ENCODE assay signal across 9 mouse cellular contexts in genomic region chr5:66149571-66149970, GRCm38 (mm10). TPM values are rescaled to one million over a fixed set of nuclear protein-coding genes. Genes with fewer than 3 reads are reported as not detected.
DNase-seq lines count a peak whose midpoint lies in the region; ATAC-seq and TF ChIP-seq lines count a peak whose summit lies in the region.
"Had no signal": no experiment of that assay in that cellular context is flagged by ENCODE, and none has a peak within 500 bp of the region (broad histone marks: within the 10 kb centered on the region; RNA-seq: fewer than 3 reads in every experiment).

No protein-coding gene starts in this region.

- no peaks in the 10 kb centered on the region for H3K4me1 ChIP-seq in heart, postnatal 0 days (ENCODE audit: control insufficient read depth, insufficient read depth)
- no peaks in the 10 kb centered on the region for H3K4me1 ChIP-seq in ES-Bruce4 (ENCODE audit: control insufficient read depth, insufficient read depth, low read length)
- H3K4me1 ChIP-seq in hindbrain, embryonic 10.5 days (replicated peaks), result peaks cover 27% of the 10 kb centered on the region
- H3K4me1 ChIP-seq in liver, embryonic 12.5 days, result 0 out of 2 replicates have a peak, but pooled peaks cover 2% of the 10 kb centered on the region

- ATAC-seq in heart, postnatal 0 days (ENCODE audit: insufficient read depth, low read depth), result no peak
- ATAC-seq in liver, embryonic 12.5 days, result no peak

- no peak for TF ChIP-seq POLR2A in ES-Bruce4 (IDR thresholded peaks at IDR 0.05; ENCODE audit: insufficient read depth, low read length)

- 0 out of 2 replicates have a peak, but pooled peaks cover 17% of the 10 kb centered on the region for H3K27me3 ChIP-seq in heart, postnatal 0 days (ENCODE audit: control insufficient read depth, insufficient read depth, low read length)
- H3K27me3 ChIP-seq in ES-Bruce4 (ENCODE audit: control insufficient read depth, insufficient read depth, low read length, poor library complexity, severe bottlenecking), result no peaks in the 10 kb centered on the region
- H3K27me3 ChIP-seq in hindbrain, embryonic 10.5 days (ENCODE audit: insufficient read depth, poor library complexity, severe bottlenecking), result peaks cover 62% of the 10 kb centered on the region
- peaks cover 70% of the 10 kb centered on the region for H3K27me3 ChIP-seq in liver, embryonic 12.5 days (replicated peaks)

- H3K4me2 ChIP-seq in heart, postnatal 0 days (ENCODE audit: low read depth, low read length), result peak overlapping the region; percentile 75; the same call in 1 of the 2 replicates
- H3K4me2 ChIP-seq in liver, embryonic 12.5 days, result peak overlapping the region; percentile 61

- TF ChIP-seq EP300 in heart, postnatal 0 days (IDR thresholded peaks at IDR 0.05; ENCODE audit: low read depth), result no peak
- no peak for TF ChIP-seq EP300 in ES-Bruce4 (IDR thresholded peaks at IDR 0.05; ENCODE audit: insufficient read depth, low read depth, low read length)

- TF ChIP-seq CTCF in heart, postnatal 0 days (IDR thresholded peaks at IDR 0.05; ENCODE audit: low read depth), result no peak
- no peak for TF ChIP-seq CTCF in ES-Bruce4 (IDR thresholded peaks at IDR 0.05; ENCODE audit: low read depth, low read length)

- no peak overlapping the region for H3K9ac ChIP-seq in heart, postnatal 0 days (replicated peaks; ENCODE audit: low read depth, low read length)
- H3K9ac ChIP-seq in ES-Bruce4 (ENCODE audit: low read depth, poor library complexity, severe bottlenecking), result peak overlapping the region; percentile 96; the same call in 1 of the 2 replicates
- no peak overlapping the region for H3K9ac ChIP-seq in liver, embryonic 12.5 days

- no peak overlapping the region for H3K4me3 ChIP-seq in heart, postnatal 0 days (ENCODE audit: low read depth, low read length)
- 0 out of 2 replicates have a peak overlapping the region, but pooled peaks have one; percentile 6 for H3K4me3 ChIP-seq in ES-Bruce4 (ENCODE audit: low read depth, low read length)
- peak overlapping the region; percentile 55 for H3K4me3 ChIP-seq in hindbrain, embryonic 10.5 days
- 0 out of 2 replicates have a peak overlapping the region, but pooled peaks have one; percentile 48 for H3K4me3 ChIP-seq in liver, embryonic 12.5 days

- H3K27ac ChIP-seq in heart, postnatal 0 days (ENCODE audit: low read depth), result no peak overlapping the region
- no peak overlapping the region for H3K27ac ChIP-seq in ES-Bruce4 (ENCODE audit: insufficient read depth, low read length)
- no peak overlapping the region for H3K27ac ChIP-seq in hindbrain, embryonic 10.5 days
- no peak overlapping the region for H3K27ac ChIP-seq in liver, embryonic 12.5 days

- 37% methylated on average over 3 of the region's 3 CpGs for WGBS in heart, postnatal 0 days
- 37% methylated on average over 3 of the region's 3 CpGs for WGBS in hindbrain, embryonic 10.5 days
- WGBS in liver, embryonic 12.5 days (ENCODE audit: insufficient replicate concordance), result 20% methylated on average over 3 of the region's 3 CpGs

- DNase-seq in heart, postnatal 0 days (ENCODE audit: low spot score), result no peak
- DNase-seq in heart, postnatal 4 days, result no peak
- DNase-seq in hindbrain, embryonic 10.5 days (ENCODE audit: low spot score), result no peak
- DNase-seq in thymus, postnatal 36 days, result no peak
- no peak for DNase-seq in layer of hippocampus, postnatal 14 days (ENCODE audit: low spot score in 2 of 2)
- no peak for DNase-seq in B cell, adult 2 months
- DNase-seq: kidney, adult 8-10 months had no signal

- H3K9me3 ChIP-seq in heart, postnatal 0 days (replicated peaks; ENCODE audit: control insufficient read depth, low read length), result no peaks in the 10 kb centered on the region
- H3K9me3 ChIP-seq in ES-Bruce4 (replicated peaks; ENCODE audit: control insufficient read depth, insufficient read depth, low read length, poor library complexity, severe bottlenecking), result no peaks in the 10 kb centered on the region
- no peaks in the 10 kb centered on the region for H3K9me3 ChIP-seq in hindbrain, embryonic 10.5 days
- no peaks in the 10 kb centered on the region for H3K9me3 ChIP-seq in liver, embryonic 12.5 days (replicated peaks)

- no peaks in the 10 kb centered on the region for H3K36me3 ChIP-seq in heart, postnatal 0 days (replicated peaks; ENCODE audit: control insufficient read depth, insufficient read depth, low read length)
- no peaks in the 10 kb centered on the region for H3K36me3 ChIP-seq in ES-Bruce4 (ENCODE audit: control insufficient read depth, insufficient read depth, low read length, poor library complexity, severe bottlenecking)
- no peaks in the 10 kb centered on the region for H3K36me3 ChIP-seq in hindbrain, embryonic 10.5 days
- H3K36me3 ChIP-seq in liver, embryonic 12.5 days, result no peaks in the 10 kb centered on the region

RNA-seq across cellular contexts. Expression of gene Rbm47, which starts 23.3 kb away (rescaled TPM):
- total RNA-seq in heart, postnatal 0 days (2014; rRNA removed; ENCODE audit: low replicate concordance), result 2.5 and 11.2 TPM in 2 replicates
- polyA plus RNA-seq in heart, postnatal 0 days (2015; fragmentation: Nextera tagmentation; extraction: Ambion mirVana), result 1.1 and 1.3 TPM in 2 replicates
- 1 to 10 TPM; 1.8 to 2.9 TPM for total RNA-seq in heart, postnatal 4 days (2021)
- polyA plus RNA-seq in ES-Bruce4 (2011; ENCODE audit: insufficient read depth, insufficient read length, low read depth, missing spikeins), result 82.8 and 88.1 TPM in 2 replicates
- 7.3 and 9.9 TPM in 2 replicates for polyA plus RNA-seq in hindbrain, embryonic 10.5 days (2016; fragmentation: Nextera tagmentation; extraction: Ambion mirVana)
- 9.0 and 9.4 TPM in 2 replicates for polyA plus RNA-seq in liver, embryonic 12.5 days (2016; fragmentation: Nextera tagmentation; extraction: Ambion mirVana)
- total RNA-seq in layer of hippocampus, postnatal 14 days (2021), result 1 to 10 TPM; 1.5 to 5.4 TPM
